Mouse (Mus musculus) layer of hippocampus, adult 6 months (tissue): Measurements from ENCODE around the gene Nipsnap1. TPM values are rescaled to one million over a fixed set of nuclear protein-coding genes. Genes with fewer than 3 reads are reported as not detected.
A peak's percentile ranks its signal among the peaks of the same experiment; 100 is the strongest.

Experiments
- long read RNA-seq, 2 experiments: library from polyadenylated mRNA; unstranded; transcript quantifications; one replicate each; pipeline ENCODE4 v2.0.0; 2019 to 2020
- microRNA-seq: library from miRNA; unstranded; fragments of <30 nt; microRNA quantifications from one replicate; pipeline ENCODE4 v1.2.0, GENCODE M21; 2020
- polyA plus RNA-seq: library from polyadenylated mRNA; unstranded; fragments of <200 nt; fragmentation: Nextera tagmentation; gene quantifications from 2 replicates; pipeline ENCODE4 v1.2.3, GENCODE M21; 2021

Nipsnap1 gene
- 102 and 117 TPM in 2 replicates for polyA plus RNA-seq
- long read RNA-seq, experiment 1, transcript Nipsnap1-201 (10 exons, 1,926 nt), result major isoform, 168 of 186 reads
- long read RNA-seq, experiment 1, partial matches to known transcripts, result 9 of 186 reads
- long read RNA-seq, experiment 1, other reads (novel, unspliced or antisense), result 9 of 186 reads
- long read RNA-seq, experiment 2, transcript Nipsnap1-201 (10 exons, 1,926 nt), result major isoform, 452 of 489 reads
- long read RNA-seq, experiment 2, partial matches to known transcripts, result 10 of 489 reads
- long read RNA-seq, experiment 2, other reads (novel, unspliced or antisense), result 24 of 489 reads

DNA sequence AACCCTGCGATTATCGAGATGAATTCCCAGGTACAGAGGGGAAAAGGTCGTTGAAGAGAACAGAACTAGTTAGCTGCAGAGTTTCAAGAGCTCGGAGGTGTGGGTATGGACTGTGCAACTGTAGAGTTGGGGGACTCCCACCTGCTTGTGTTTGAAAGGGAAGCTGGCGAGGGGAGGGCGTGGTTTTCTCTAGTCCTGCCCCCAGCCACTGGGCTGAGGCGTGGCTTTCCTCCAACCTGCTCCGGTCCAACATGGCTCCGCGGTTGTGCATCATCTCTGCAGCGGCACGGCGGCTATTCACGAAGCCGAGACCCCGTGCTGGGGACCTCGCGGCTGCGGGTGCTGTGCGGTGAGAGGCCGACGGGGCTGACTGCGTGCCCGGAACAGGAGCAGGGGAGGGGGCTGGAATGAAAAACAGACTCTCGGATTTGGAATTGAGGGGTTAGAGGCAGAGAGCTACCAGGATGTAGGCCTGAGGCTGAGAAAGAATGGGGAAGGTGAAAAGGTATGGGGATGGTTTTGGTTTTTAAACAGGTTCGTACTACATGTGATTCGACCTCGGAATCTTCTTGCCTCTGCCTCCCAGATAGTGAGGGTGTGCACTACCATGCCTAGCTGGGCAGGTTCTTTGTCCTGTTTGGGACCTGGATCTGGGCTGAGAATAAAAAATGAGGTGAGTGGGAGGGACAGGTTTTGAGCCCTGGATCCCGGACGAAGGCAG, at the start of gene Nipsnap1:
Nipsnap1 (plus strand) TSS at position 197 of the 721 bp plus-strand sequence.

DNA sequence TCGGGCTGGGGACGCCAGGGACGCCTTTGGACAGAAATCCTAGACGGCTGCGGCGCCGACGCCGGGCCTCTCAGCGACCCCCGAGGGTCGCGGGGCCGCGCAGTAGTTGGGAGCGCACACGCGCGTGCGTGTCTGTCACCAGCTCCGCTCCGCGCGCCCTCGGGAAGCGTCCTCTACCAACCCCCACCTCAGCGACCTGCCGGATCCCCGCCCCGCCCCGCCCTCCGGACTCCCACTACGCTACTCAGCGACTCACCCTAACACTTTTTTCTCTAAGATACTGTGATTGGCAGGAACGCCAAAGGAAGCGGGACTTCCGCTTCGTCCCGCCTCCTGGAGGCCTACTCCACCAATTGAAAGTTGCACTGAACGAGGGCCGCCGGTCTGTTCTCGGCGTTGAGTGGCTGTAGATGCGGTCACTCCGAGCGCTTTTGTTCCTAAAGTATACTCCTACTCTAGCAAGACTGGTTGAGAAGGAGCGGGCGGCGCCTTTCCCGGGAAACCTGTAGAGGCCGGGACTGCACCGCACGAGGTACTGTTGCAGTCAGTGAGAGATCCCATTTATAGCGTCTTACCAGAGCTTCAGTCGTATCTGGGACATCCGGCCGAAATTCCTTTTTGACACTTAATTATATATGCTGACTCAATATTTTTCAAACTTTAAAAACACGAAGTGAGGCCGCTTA, 24.4 kb upstream of the Nipsnap1 start, which contains the start of gene Nf2:
Nf2 (minus strand) TSS at position 279 of the 686 bp plus-strand sequence.

DNA sequence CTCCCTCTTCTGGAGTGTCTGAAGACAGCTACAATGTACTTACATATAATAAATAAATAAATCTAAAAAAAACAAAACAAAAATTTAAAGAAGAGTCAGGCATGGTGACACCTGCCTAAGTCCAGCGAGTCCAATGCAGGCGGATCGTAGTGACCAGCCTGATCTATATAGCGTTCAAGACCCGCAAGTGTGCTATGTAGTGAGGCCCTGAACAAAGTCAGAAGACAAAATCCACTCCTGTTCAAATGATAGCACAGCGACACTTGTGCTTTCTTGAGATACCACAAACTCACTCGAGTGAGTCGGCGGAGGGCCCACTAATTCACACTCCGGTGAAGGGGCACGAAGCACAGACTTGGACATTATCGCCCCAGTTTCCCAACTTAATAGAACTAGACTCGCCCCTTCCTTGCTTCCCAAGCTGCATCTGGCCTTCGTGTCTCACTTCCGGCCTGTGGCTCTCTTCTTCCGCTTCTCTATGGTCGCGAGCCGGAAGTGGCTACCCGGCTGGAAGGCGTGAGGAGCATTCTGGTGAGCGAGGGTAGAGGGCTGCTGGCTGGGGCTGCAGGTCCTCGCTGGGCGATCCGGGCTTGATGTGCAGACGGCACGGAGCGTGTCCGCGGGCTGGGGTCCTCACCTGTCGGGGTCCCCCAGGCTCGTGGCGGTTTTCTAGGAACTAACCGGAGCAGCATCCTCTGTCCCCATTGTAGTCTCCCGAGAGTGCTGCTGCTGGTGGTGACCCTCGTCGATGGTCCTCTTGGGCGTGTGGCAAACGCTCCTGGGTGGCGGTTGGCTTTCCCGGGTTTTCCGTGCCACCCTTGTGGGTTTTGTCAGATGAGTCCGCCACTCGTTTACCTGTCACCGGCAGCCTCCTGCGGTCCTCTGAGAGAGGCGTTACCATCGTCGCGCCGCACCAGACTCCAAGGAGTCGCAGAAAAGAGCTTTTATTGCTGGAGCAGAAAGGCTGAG, 21.4 kb downstream of the Nipsnap1 start, which contains the start of gene Thoc5:
Thoc5 (plus strand) TSS at position 473 of the 969 bp plus-strand sequence.

Small RNA genes lying within 50 kb of the gene (microRNA-seq; reads per million reads assigned to microRNA genes)
- 4.3 reads per million, percentile 16 among the genes with 10 or more reads in this experiment for gene Mir6918

Other genes with a start within 250 kb of the Nipsnap1 start
- 7.8 TPM in 2 replicates for gene Ascc2, start 236.2 kb upstream of the Nipsnap1 start, polyA plus RNA-seq
- gene Uqcr10, start 169.6 kb upstream of the Nipsnap1 start, polyA plus RNA-seq, result 1,556 and 1,759 TPM in 2 replicates
- gene Zmat5, start 169.3 kb upstream of the Nipsnap1 start, polyA plus RNA-seq, result 76.3 and 82.8 TPM in 2 replicates
- gene Cabp7, start 127.2 kb upstream of the Nipsnap1 start, polyA plus RNA-seq, result 36.4 and 37.8 TPM in 2 replicates
- 18.3 and 18.7 TPM in 2 replicates for gene Nf2, start 24.4 kb upstream of the Nipsnap1 start, polyA plus RNA-seq
- gene Thoc5, start 21.4 kb downstream of the Nipsnap1 start, polyA plus RNA-seq, result 25.4 and 28.2 TPM in 2 replicates
- 12.1 and 15.7 TPM in 2 replicates for gene Nefh, start 74.1 kb downstream of the Nipsnap1 start, polyA plus RNA-seq
- 94.4 and 139 TPM in 2 replicates for gene Ap1b1, start 112.9 kb downstream of the Nipsnap1 start, polyA plus RNA-seq
- gene Rasl10a, start 184.2 kb downstream of the Nipsnap1 start, polyA plus RNA-seq, result 125 and 143 TPM in 2 replicates
- 17.9 and 24.5 TPM in 2 replicates for gene Gas2l1, start 191.4 kb downstream of the Nipsnap1 start, polyA plus RNA-seq
- 21.3 and 23.8 TPM in 2 replicates for gene Rhbdd3, start 225.0 kb downstream of the Nipsnap1 start, polyA plus RNA-seq
- 115 and 120 TPM in 2 replicates for gene Ewsr1, start 225.3 kb downstream of the Nipsnap1 start, polyA plus RNA-seq